Mouse (Mus musculus) embryonic facial prominence, embryonic 15.5 days (tissue): ENCODE measurements around the gene Obp1a. TPM values are rescaled to one million over a fixed set of nuclear protein-coding genes. Genes with fewer than 3 reads are reported as not detected.

Source experiments
- ATAC-seq: fragments of 200-750 bp; cut with Nextera tagmentation; 2 replicates; pipeline ENCODE4 v1.8.0; 2017; ENCODE audit warnings: low read depth, moderate TSS enrichment; ENCODE audit not compliant: insufficient number of reproducible peaks, low FRiP score, low TSS enrichment
- H3K27ac ChIP-seq: fragments of 300-500 bp; sonication (generic); replicated peaks from 2 replicates; pipeline ENCODE4 v1.5.1; 2015; ENCODE audit warnings: mild to moderate bottlenecking, inconsistent platforms
- H3K27me3 ChIP-seq: fragments of 300-500 bp; sonication (generic); 2 replicates; pipeline ENCODE4 v1.6.1; 2015; ENCODE audit warnings: inconsistent platforms
- H3K36me3 ChIP-seq: fragments of 300-500 bp; sonication (generic); 2 replicates; pipeline ENCODE4 v1.6.1; 2015; ENCODE audit warnings: mild to moderate bottlenecking, inconsistent platforms
- H3K4me1 ChIP-seq: fragments of 300-500 bp; sonication (generic); 2 replicates; pipeline ENCODE4 v1.6.1; 2015; ENCODE audit warnings: inconsistent platforms
- H3K4me2 ChIP-seq: fragments of 300-500 bp; sonication (generic); replicated peaks from 2 replicates; pipeline ENCODE4 v1.6.1; 2015; ENCODE audit warnings: mild to moderate bottlenecking, inconsistent platforms
- H3K4me3 ChIP-seq: fragments of 300-500 bp; sonication (generic); replicated peaks from 2 replicates; pipeline ENCODE4 v1.5.1; 2015; ENCODE audit warnings: mild to moderate bottlenecking, inconsistent platforms
- H3K9ac ChIP-seq: fragments of 300-500 bp; sonication (generic); 2 replicates; pipeline ENCODE4 v1.6.1; 2015; ENCODE audit warnings: inconsistent platforms
- H3K9me3 ChIP-seq: fragments of 300-500 bp; sonication (generic); replicated peaks from 2 replicates; pipeline ENCODE4 v1.6.1; 2016; ENCODE audit warnings: inconsistent platforms
- WGBS: fragments of 180-500 bp; shearing (Covaris S2); methylation state at CpG from one replicate; pipeline ENCODE4 v1.1.7; 2015; 5-methylcytosine and 5-hydroxymethylcytosine counted together
- polyA plus RNA-seq: library from polyadenylated mRNA; unstranded; fragments of >200 nt; fragmentation: Nextera tagmentation; extraction: Ambion mirVana; gene quantifications from 2 replicates; pipeline ENCODE4 v1.2.1, GENCODE M21; 2015

Obp1a gene
- polyA plus RNA-seq = not detected in 2 replicates

DNA sequence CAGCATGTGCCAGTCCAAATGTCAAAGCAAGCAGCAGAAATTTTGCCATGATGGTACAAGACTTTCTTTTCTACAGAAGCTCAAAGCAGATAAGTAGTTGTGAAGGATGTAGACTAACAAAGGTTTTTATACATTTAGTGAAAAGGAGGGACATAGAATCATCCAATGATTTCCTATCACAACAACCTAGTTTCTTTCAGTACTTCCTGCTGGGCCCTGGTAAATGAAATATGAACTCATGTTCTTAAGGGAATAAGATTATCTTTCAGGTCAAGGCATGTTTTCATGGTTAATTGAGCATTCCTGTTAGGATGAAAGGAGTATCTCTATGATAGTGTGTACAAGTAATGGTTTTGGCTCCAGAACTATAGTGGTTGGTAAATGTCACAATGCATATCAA, at the start of gene Obp1a:
Gene Obp1a, minus strand, starts transcription at position 101 of the 400 bp plus-strand sequence.
- no peaks in the 10 kb centered on the region for H3K4me1 ChIP-seq

DNA sequence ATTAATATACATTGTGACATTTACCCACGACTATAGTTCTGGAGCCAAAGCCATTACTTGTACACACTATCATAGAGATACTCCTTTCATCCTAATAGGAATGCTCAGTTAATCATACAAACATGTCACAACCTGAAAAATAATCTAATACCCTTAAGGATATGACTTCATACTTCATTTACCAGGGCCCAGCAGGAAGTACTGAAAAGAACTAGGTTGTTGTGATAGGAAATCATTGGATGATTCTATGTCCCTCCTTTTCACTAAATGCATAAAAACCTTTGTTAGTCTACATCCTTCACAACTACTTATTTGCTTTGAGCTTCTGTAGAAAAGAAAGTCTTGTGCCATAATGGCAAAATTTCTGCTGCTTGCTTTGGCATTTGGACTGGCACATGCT, 34.0 kb upstream of the Obp1a start, which contains the start of gene Gm5938:
Gene Gm5938, plus strand, starts transcription at position 301 of the 400 bp plus-strand sequence.
- WGBS = 50% methylated on average over 1 of the region's 1 CpGs
- Histone ChIP-seq H3K4me1 (no peaks in the 10 kb centered on the region), H3K4me3 (no peak within 1 kb of the TSS), H3K9me3 (no peaks in the 10 kb centered on the region), H3K9ac (no peak within 1 kb of the TSS), H3K27ac (no peak within 1 kb of the TSS), H3K27me3 (no peaks in the 10 kb centered on the region), H3K36me3 (no peaks in the 10 kb centered on the region), H3K4me2 (no peak within 1 kb of the TSS)
- ATAC-seq = no peak

More for the DNA sequence above, at the start of gene Obp1a:
- H3K27ac ChIP-seq = no peak within 1 kb of the TSS
- no peaks in the 10 kb centered on the region for H3K9me3 ChIP-seq
- H3K36me3 ChIP-seq = no peaks in the 10 kb centered on the region
- H3K4me3 ChIP-seq = no peak within 1 kb of the TSS
- H3K4me2 ChIP-seq = no peak within 1 kb of the TSS
- ATAC-seq = no peak
- H3K27me3 ChIP-seq = no peaks in the 10 kb centered on the region
- H3K9ac ChIP-seq = no peak within 1 kb of the TSS

Other genes with a start within 250 kb of the Obp1a start
- not detected in 2 replicates for gene Pbsn, start 237.8 kb downstream of the Obp1a start, polyA plus RNA-seq
- not detected in 2 replicates for gene Gm14744, start 226.6 kb downstream of the Obp1a start, polyA plus RNA-seq
- gene 5430402E10Rik, start 166.3 kb downstream of the Obp1a start, polyA plus RNA-seq = not detected in 2 replicates
- not detected in 2 replicates for gene Gm5938, start 34.1 kb upstream of the Obp1a start, polyA plus RNA-seq
- not detected in 2 replicates for gene Obp1b, start 95.4 kb upstream of the Obp1a start, polyA plus RNA-seq
- not detected in 2 replicates for gene Gm14743, start 154.5 kb upstream of the Obp1a start, polyA plus RNA-seq